Mouse (Mus musculus): ENCODE measurements at regions not wholly inside any gene's neighbourhood (a gene's known extent, or its start where the extent isn't known, plus 50 kb on each side); places are given as distances from the start of the nearest gene placed in this dataset.

DNA sequence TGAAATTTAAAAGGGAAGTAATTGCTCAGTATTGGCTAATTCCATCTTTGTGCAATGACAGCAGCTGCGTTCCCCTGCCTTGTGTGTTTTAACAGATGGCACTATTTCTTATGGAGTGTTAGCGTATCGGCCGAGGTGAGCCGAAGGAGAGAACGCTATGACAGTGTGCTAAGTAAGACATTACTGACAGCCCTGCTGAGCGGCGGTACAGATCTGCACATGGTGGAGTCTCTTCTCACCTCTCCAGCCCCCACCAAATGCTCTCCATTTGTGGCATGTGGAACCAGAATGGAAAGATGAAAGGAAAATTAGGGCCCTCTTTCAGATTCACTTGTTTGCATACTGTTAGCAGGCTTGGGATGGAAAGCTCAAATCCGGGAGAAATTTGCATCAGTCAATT, 291.5 kb downstream of the Rnf144b start:
- H3K36me3 ChIP-seq (ENCODE audit: control insufficient read depth, insufficient read depth, low read length, poor library complexity, severe bottlenecking), result no peaks in the 10 kb centered on the region
- no peak overlapping the region for H3K9ac ChIP-seq (ENCODE audit: low read depth, poor library complexity, severe bottlenecking)
- no peak overlapping the region for H3K4me3 ChIP-seq (ENCODE audit: low read depth, low read length)
- no peaks in the 10 kb centered on the region for H3K9me3 ChIP-seq (replicated peaks; ENCODE audit: control insufficient read depth, insufficient read depth, low read length, poor library complexity, severe bottlenecking)
- TF ChIP-seq POLR2A (IDR thresholded peaks at IDR 0.05; ENCODE audit: insufficient read depth, low read length), result no peak
- TF ChIP-seq CTCF (IDR thresholded peaks at IDR 0.05; ENCODE audit: low read depth, low read length), result no peak
- H3K27ac ChIP-seq (ENCODE audit: insufficient read depth, low read length), result no peak overlapping the region
- H3K4me1 ChIP-seq (ENCODE audit: control insufficient read depth, insufficient read depth, low read length), result no peaks in the 10 kb centered on the region
- H3K27me3 ChIP-seq (ENCODE audit: control insufficient read depth, insufficient read depth, low read length, poor library complexity, severe bottlenecking), result no peaks in the 10 kb centered on the region

GRCm38 (mm10) chr13:47429856-47430365, 307.5 kb downstream of the Rnf144b start:
- Histone ChIP-seq H3K4me3 (ENCODE audit: low read depth, low read length) (no peak overlapping the region), H3K27ac (ENCODE audit: insufficient read depth, low read length) (no peak overlapping the region), H3K9me3 (replicated peaks; ENCODE audit: control insufficient read depth, insufficient read depth, low read length, poor library complexity, severe bottlenecking) (no peaks in the 10 kb centered on the region), H3K36me3 (ENCODE audit: control insufficient read depth, insufficient read depth, low read length, poor library complexity, severe bottlenecking) (no peaks in the 10 kb centered on the region), H3K9ac (ENCODE audit: low read depth, poor library complexity, severe bottlenecking) (no peak overlapping the region), H3K27me3 (ENCODE audit: control insufficient read depth, insufficient read depth, low read length, poor library complexity, severe bottlenecking) (no peaks in the 10 kb centered on the region), H3K4me1 (ENCODE audit: control insufficient read depth, insufficient read depth, low read length) (no peaks in the 10 kb centered on the region)
- TF ChIP-seq EP300 (IDR thresholded peaks at IDR 0.05; ENCODE audit: insufficient read depth, low read depth, low read length), result no peak
- no peak for TF ChIP-seq CTCF (IDR thresholded peaks at IDR 0.05; ENCODE audit: low read depth, low read length)
- TF ChIP-seq POLR2A (IDR thresholded peaks at IDR 0.05; ENCODE audit: insufficient read depth, low read length), result no peak

DNA sequence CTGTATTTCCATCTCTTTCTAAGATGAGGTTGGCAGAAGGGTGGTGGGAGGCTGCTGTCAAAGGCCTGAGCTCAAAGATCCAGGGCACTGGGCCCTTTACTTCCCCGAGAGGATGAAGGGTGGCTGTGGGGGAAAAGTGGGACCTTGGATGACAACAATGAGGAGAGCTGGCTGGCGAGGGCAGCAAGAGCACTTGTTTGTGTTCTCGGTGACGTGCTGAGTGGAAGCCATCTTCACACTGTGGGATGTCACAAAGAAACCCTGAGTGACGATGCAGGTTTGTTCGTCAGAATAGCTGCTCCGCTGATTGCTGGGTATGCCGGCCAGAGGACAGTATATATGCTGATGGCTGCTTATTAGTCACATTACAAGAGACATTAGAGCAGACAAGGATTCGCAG, 308.0 kb downstream of the Rnf144b start:
- Histone ChIP-seq H3K27me3 (ENCODE audit: control insufficient read depth, insufficient read depth, low read length, poor library complexity, severe bottlenecking) (no peaks in the 10 kb centered on the region), H3K4me3 (ENCODE audit: low read depth, low read length) (no peak overlapping the region), H3K9ac (ENCODE audit: low read depth, poor library complexity, severe bottlenecking) (no peak overlapping the region), H3K4me1 (ENCODE audit: control insufficient read depth, insufficient read depth, low read length) (no peaks in the 10 kb centered on the region), H3K36me3 (ENCODE audit: control insufficient read depth, insufficient read depth, low read length, poor library complexity, severe bottlenecking) (no peaks in the 10 kb centered on the region), H3K9me3 (replicated peaks; ENCODE audit: control insufficient read depth, insufficient read depth, low read length, poor library complexity, severe bottlenecking) (no peaks in the 10 kb centered on the region), H3K27ac (ENCODE audit: insufficient read depth, low read length) (no peak overlapping the region)
- TF ChIP-seq CTCF (IDR thresholded peaks at IDR 0.05; ENCODE audit: low read depth, low read length) (no peak), POLR2A (IDR thresholded peaks at IDR 0.05; ENCODE audit: insufficient read depth, low read length) (no peak), EP300 (IDR thresholded peaks at IDR 0.05; ENCODE audit: insufficient read depth, low read depth, low read length) (no peak)

GRCm38 (mm10) chr13:47435631-47436030, 313.2 kb downstream of the Rnf144b start:
- Histone ChIP-seq H3K36me3 (ENCODE audit: control insufficient read depth, insufficient read depth, low read length, poor library complexity, severe bottlenecking) (no peaks in the 10 kb centered on the region), H3K27me3 (ENCODE audit: control insufficient read depth, insufficient read depth, low read length, poor library complexity, severe bottlenecking) (no peaks in the 10 kb centered on the region), H3K9ac (ENCODE audit: low read depth, poor library complexity, severe bottlenecking) (no peak overlapping the region), H3K27ac (ENCODE audit: insufficient read depth, low read length) (no peak overlapping the region), H3K9me3 (replicated peaks; ENCODE audit: control insufficient read depth, insufficient read depth, low read length, poor library complexity, severe bottlenecking) (no peaks in the 10 kb centered on the region), H3K4me1 (ENCODE audit: control insufficient read depth, insufficient read depth, low read length) (no peaks in the 10 kb centered on the region), H3K4me3 (ENCODE audit: low read depth, low read length) (no peak overlapping the region)
- TF ChIP-seq EP300 (IDR thresholded peaks at IDR 0.05; ENCODE audit: insufficient read depth, low read depth, low read length), result no peak
- TF ChIP-seq CTCF (IDR thresholded peaks at IDR 0.05; ENCODE audit: low read depth, low read length), result no peak
- no peak for TF ChIP-seq POLR2A (IDR thresholded peaks at IDR 0.05; ENCODE audit: insufficient read depth, low read length)

- H3K4me3 ChIP-seq (ENCODE audit: low read depth, low read length), result no peak overlapping the region
- H3K9me3 ChIP-seq (replicated peaks; ENCODE audit: control insufficient read depth, insufficient read depth, low read length, poor library complexity, severe bottlenecking), result no peaks in the 10 kb centered on the region
- TF ChIP-seq POLR2A (IDR thresholded peaks at IDR 0.05; ENCODE audit: insufficient read depth, low read length), result no peak
- TF ChIP-seq CTCF (IDR thresholded peaks at IDR 0.05; ENCODE audit: low read depth, low read length), result no peak
- TF ChIP-seq EP300 (IDR thresholded peaks at IDR 0.05; ENCODE audit: insufficient read depth, low read depth, low read length), result no peak
- no peaks in the 10 kb centered on the region for H3K27me3 ChIP-seq (ENCODE audit: control insufficient read depth, insufficient read depth, low read length, poor library complexity, severe bottlenecking)
- H3K9ac ChIP-seq (ENCODE audit: low read depth, poor library complexity, severe bottlenecking), result no peak overlapping the region
- H3K36me3 ChIP-seq (ENCODE audit: control insufficient read depth, insufficient read depth, low read length, poor library complexity, severe bottlenecking), result no peaks in the 10 kb centered on the region
- no peaks in the 10 kb centered on the region for H3K4me1 ChIP-seq (ENCODE audit: control insufficient read depth, insufficient read depth, low read length)
- H3K27ac ChIP-seq (ENCODE audit: insufficient read depth, low read length), result no peak overlapping the region
These were observed 322.4 kb downstream of the Rnf144b start for GRCm38 (mm10) chr13:47444876-47445275.

- Histone ChIP-seq H3K27me3 (ENCODE audit: control insufficient read depth, insufficient read depth, low read length, poor library complexity, severe bottlenecking) (no peaks in the 10 kb centered on the region), H3K4me3 (ENCODE audit: low read depth, low read length) (no peak overlapping the region), H3K9me3 (replicated peaks; ENCODE audit: control insufficient read depth, insufficient read depth, low read length, poor library complexity, severe bottlenecking) (no peaks in the 10 kb centered on the region), H3K9ac (ENCODE audit: low read depth, poor library complexity, severe bottlenecking) (no peak overlapping the region), H3K4me1 (ENCODE audit: control insufficient read depth, insufficient read depth, low read length) (no peaks in the 10 kb centered on the region), H3K36me3 (ENCODE audit: control insufficient read depth, insufficient read depth, low read length, poor library complexity, severe bottlenecking) (no peaks in the 10 kb centered on the region), H3K27ac (ENCODE audit: insufficient read depth, low read length) (no peak overlapping the region)
- TF ChIP-seq EP300 (IDR thresholded peaks at IDR 0.05; ENCODE audit: insufficient read depth, low read depth, low read length) (no peak), CTCF (IDR thresholded peaks at IDR 0.05; ENCODE audit: low read depth, low read length) (no peak), POLR2A (IDR thresholded peaks at IDR 0.05; ENCODE audit: insufficient read depth, low read length) (no peak)
These were observed 329.8 kb downstream of the Rnf144b start for GRCm38 (mm10) chr13:47452186-47452760.
